Mouse (Mus musculus): ENCODE data around the gene Pappa. TPM values are rescaled to one million over a fixed set of nuclear protein-coding genes. Genes with fewer than 3 reads are reported as not detected.

The Pappa gene
- total RNA-seq, 2 experiments from 2014 or later = 0.36 to 0.61 TPM

DNA sequence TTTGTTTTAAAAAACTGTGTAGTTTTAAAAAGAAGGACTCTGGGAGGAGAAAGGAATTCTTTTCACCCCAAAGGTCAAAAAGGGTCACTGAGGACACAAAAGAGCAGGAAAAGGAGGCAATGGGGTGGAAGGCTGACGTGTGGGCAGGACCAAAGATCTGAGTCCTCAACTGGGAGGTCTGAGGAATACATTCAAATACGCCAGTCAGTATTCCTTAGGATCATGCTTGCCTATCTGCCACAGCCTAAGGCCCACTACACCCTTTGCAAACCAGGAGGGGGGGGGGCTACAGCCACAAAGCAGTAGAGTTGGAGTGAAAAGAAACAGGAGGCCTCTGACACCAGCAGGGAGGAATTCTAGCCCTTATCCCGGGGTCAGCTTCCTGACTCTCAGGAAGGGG, 121.5 kb downstream of the Pappa start:
- TF ChIP-seq CTCF (IDR thresholded peaks at IDR 0.05) = no peak
- intact Hi-C loops (cut with DNase I) = no loop called here

DNA sequence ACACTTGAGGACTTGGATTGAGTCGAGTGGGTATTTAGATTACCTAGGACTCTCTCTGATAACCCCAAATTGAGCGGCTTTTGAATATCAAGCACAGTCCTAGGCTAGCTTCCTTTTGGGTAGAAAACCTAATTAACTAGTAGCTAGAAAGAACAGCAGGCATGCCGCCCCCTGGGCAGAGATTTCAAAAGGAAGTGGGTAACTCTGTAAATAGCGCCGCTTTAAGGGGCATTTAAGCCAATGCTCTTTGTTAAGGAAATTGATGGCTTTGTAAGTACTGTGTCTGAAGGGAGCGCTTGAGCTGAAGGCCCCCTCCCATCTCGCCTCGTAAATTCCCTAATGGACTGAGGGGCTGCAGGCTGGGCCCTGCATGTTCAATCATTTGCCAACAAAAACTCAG, 128.2 kb downstream of the Pappa start:
- Histone ChIP-seq H3K27ac (no peak overlapping the region), H3K4me3 (no peak overlapping the region)
- TF ChIP-seq CTCF (IDR thresholded peaks at IDR 0.05) = no peak
- DNase-seq = no peak
- intact Hi-C loops (cut with DNase I) = no loop called here

More for the DNA sequence above, 121.5 kb downstream of the Pappa start:
- Histone ChIP-seq H3K4me3 (no peak overlapping the region), H3K27ac (no peak overlapping the region)
- DNase-seq = no peak

DNA sequence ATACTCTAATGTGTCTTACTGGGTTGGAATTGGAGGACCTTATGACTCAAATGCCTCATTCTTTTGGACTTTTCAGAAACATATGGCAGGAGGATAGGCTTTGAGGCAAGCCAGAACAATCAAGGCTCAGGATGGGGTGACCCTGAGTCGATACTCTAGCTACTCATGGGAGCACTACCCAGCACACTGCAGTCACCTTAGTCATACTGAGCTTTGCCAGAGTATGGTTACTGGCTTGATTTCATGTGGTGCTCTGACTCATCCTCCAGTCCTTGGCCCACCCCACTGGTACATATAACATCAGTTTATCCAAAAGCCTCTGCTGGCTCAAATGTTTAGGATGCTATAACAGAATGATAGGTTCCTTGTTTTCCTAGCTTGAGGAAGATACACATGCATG, 130.1 kb downstream of the Pappa start:
- no peak for DNase-seq
- no peak for TF ChIP-seq CTCF (IDR thresholded peaks at IDR 0.05)
- Histone ChIP-seq H3K4me3 (no peak overlapping the region), H3K27ac (no peak overlapping the region)
- intact Hi-C loops (cut with DNase I) = no loop called here

DNA sequence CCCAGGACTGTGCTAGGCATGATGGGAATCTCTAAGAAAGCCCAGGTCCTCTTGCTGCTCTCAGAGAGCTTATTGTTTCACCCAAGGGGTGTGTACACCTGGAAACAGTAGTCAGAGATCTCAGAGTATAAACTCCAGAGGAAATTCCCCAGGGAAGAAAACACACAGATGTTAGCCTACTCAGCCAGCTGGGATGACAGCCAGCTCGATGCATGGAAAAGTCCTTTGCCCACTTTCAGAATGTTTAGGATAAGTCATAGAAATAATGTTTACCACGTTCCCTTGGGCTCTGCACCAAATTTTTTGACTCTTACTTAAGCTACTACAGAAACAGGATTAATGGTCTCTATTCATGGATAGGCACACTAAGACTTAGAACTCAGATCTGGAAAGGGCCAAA, 143.1 kb downstream of the Pappa start:
- H3K4me3 ChIP-seq = no peak overlapping the region
- no peak for TF ChIP-seq CTCF (IDR thresholded peaks at IDR 0.05)
- intact Hi-C loops (cut with DNase I) = no loop called here
- H3K27ac ChIP-seq = no peak overlapping the region
- no peak for DNase-seq

DNA sequence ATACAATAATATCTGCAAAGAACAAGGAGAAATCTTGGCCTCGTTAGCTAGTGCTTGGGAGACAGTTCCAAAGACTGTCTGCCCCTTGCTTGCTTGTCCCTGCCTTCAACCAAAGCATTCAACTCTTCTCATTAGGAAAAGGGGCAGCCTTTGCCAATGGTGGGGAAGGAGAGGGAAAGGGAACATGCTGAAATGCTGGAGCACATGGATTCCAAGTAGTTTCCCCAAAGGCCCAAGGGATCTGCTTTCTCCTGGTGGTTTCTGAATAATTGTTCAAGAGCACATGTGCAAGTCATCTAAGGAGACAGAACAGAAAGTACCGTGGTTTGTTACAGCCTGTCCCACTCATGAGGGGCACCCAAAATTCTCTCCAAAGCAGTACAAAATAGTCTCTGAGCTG, 146.0 kb downstream of the Pappa start:
- TF ChIP-seq CTCF (IDR thresholded peaks at IDR 0.05) = no peak
- Histone ChIP-seq H3K27ac (no peak overlapping the region), H3K4me3 (no peak overlapping the region)
- intact Hi-C loops (cut with DNase I) = no loop called here
- DNase-seq = no peak

DNA sequence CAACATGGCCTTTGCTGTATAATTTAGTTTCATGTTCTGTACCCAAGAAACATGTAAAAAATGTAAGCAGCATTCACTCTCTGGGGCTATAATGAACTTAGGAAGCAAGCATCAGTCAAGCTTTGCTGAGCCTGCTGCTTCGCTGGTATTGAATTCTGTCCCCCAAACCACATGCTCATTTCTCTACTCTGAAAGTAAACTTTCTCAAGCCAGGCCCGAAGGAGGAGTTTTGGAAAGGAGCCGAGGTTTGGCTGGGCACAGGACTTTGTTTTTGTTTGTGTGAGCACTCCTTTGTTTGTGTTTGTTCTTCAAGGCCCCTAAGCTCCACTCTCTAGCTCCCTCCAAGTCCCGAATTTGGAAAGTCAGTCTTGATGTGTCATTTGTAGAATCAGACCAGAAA, 148.3 kb downstream of the Pappa start:
- Histone ChIP-seq H3K27ac (no peak overlapping the region), H3K4me3 (no peak overlapping the region)
- no peak for DNase-seq
- TF ChIP-seq CTCF (IDR thresholded peaks at IDR 0.05) = no peak
- intact Hi-C loops (cut with DNase I) = no loop called here

DNA sequence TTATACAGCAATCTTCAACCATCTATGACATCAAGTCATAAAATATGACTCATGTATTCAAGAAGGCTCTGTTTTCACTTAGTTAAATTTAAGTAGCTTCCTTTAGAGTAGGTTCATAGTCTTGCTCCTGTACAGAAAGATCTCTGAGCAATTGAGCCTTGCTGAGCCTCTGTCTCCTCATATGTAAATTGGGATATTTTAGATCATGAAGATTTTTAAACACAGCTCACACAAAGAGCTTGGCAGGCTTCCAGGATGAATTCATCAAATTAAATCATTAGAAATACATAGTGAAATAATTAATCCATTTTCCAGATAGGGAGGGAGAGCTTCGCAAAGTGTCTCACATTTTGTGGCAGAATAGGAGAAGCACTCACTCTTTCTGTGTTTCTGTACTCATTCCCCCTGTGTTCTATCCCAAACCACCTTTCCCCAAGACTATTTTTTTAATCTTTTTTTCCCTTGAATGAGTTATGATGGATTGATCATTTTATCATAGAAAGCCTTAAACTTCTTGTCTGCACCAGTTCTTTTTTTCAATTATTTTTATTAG, 149.4 kb downstream of the Pappa start:
- intact Hi-C loops (cut with DNase I) = no loop called here
- H3K4me3 ChIP-seq = no peak overlapping the region
- no peak for TF ChIP-seq CTCF (IDR thresholded peaks at IDR 0.05)
- H3K27ac ChIP-seq = no peak overlapping the region
- no peak for DNase-seq

DNA sequence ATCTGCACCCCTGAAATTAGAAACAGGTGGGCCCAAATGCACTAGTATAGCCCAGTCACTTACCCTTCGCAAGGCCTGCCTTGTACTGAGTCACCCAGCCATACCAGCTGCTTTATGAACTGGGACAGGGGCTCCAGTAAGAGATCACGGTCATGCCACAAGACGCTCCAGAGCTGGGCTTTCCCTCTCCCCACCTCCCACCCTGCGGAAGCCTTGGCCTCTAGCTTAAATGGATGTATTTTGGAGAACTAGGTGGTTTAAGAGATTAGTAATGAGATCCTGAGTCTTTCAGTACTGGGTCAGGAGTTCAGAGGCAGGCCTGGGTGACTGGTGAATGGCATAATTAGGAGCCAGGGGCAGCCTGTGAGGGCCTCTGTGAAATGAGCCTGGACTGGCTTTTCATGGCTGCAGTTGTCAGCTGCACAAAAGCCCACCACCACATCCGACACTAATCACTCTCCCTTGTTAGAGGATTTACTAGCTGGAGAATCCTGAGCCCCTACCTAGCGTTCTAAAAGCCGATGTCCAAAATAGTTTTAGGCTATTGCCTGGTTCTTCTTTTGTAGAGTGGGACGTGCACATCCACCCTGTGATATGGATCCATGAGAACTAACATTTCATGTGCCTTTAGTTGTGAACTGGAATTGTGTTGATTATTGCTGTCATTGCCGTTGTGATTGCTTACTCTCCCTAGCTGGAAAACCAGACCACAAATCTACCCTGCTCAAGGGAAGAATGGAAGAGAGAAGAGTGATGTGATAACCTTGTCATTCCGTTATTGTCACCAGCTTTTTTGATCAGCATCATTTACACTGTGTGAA, 154.7 kb downstream of the Pappa start:
- DNase-seq = no peak
- Histone ChIP-seq H3K27ac (no peak overlapping the region), H3K4me3 (no peak overlapping the region)
- intact Hi-C loops (cut with DNase I) = no loop called here
- TF ChIP-seq CTCF (IDR thresholded peaks at IDR 0.05) = no peak

DNA sequence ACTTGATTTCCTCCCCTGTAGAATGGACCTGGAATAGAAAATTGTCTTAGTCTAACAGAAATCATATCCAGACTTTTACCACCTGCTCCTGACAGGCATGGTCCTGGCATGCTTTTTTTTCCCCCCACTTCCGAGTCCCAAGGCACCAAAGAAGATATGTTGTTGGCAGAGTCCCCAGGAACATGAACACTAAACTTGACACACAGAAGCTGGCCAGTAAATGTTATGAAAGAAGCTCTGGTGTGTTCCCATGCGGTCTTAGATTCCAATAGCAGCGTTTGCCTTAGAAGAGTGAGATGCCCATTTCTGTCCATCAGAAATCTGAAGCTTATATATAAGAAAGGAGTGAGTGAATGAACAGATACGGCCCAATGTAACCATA, 155.3 kb downstream of the Pappa start:
- DNase-seq = no peak
- H3K27ac ChIP-seq = no peak overlapping the region
- no peak overlapping the region for H3K4me3 ChIP-seq
- no peak for TF ChIP-seq CTCF (IDR thresholded peaks at IDR 0.05)
- intact Hi-C loops (cut with DNase I) = no loop called here

DNA sequence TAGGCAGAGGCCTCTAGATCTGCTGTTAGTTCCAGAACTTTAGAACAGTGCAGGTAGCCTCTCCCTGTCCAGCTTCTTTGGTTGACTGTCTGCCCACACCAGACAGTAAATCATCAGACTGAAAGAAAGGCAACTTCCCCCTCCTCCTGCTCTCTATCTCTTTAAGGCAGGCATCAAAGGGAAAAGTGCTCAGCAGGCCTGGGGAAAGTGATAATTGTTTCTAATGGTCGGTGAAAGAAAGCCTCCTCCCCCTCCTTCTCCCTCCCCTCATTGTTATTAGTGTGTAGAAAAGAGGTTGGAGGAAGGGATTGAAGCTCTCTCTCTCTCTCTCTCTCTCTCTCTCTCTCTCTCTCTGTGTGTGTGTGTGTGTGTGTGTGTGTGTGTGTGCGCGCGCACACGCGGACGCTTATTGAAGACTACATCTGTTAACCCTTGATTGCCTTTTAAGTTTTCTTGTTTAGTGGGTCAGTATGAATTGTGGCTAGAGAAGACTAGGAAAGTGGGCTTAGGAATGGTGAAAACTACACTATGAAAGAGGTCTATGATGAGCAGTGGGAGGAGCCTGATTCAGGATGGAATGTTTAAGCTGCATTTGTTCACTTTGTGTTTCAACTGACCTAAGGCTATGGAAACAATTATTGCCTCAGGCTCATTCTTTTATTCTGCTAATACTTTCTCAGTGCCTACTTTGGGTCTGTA, 156.2 kb downstream of the Pappa start:
- H3K27ac ChIP-seq = no peak overlapping the region
- H3K4me3 ChIP-seq = no peak overlapping the region
- no peak for DNase-seq
- TF ChIP-seq CTCF (IDR thresholded peaks at IDR 0.05) = no peak
- intact Hi-C loops (cut with DNase I) = no loop called here

DNA sequence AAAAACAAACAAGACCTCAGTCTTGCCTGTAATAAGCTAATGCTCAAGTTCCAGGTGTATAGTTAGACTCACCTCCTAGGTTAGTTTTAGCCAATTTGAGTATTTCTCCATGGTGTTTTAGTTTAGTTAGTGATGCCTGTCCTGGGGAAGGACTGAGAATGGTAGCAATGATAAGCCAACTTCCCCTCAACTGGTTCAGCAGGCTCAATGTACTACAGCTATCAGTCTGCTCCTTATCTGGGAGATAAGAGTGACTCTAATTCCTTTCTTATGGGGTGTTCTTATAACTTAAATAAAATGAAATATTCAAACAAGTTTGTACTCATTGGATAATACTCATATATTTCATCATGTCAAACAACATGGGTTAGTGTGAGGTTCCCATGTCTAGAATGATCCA, 156.9 kb downstream of the Pappa start:
- no peak overlapping the region for H3K27ac ChIP-seq
- no peak overlapping the region for H3K4me3 ChIP-seq
- no peak for TF ChIP-seq CTCF (IDR thresholded peaks at IDR 0.05)
- intact Hi-C loops (cut with DNase I) = no loop called here
- no peak for DNase-seq

DNA sequence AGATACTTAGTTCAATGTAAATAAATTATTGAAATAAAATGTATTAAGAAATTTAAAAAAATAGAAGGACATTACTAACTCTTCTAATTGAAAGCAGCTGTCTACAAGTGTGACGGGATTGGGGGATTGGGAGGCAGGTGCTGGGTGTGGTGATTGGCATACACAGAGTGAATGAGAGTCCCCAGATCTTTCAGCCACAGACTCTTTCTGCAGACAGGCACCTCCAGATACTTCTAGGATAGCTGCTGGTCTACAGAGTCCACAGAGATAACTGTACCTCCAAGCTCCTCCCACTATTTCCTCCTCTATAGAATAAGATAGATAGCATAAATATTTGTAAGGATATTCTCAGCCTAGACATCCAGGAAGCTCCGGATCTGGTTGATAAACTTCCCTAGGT, 159.6 kb downstream of the Pappa start:
- intact Hi-C loops (cut with DNase I) = no loop called here
- H3K27ac ChIP-seq = no peak overlapping the region
- no peak for TF ChIP-seq CTCF (IDR thresholded peaks at IDR 0.05)
- no peak overlapping the region for H3K4me3 ChIP-seq
- DNase-seq = no peak

DNA sequence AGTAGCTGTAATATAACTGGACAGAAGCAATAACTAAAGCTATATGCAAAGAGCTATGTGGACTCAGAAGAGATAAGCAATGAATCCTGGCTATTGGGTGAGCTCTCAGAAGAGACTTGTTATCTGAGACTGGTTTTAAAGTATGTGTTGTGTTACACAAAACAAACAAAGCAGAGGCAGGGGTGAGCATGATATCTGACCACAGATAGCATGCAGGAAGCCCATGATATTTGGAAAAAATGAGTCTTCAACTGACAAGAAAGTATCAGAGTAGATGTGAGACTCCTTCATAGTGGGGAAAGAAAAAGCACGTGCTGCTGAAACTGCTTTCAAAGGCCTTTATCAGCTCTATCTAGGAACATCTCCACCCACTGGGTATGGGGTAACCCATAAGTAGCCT, 161.2 kb downstream of the Pappa start:
- intact Hi-C loops (cut with DNase I) = no loop called here
- H3K4me3 ChIP-seq = no peak overlapping the region
- no peak for TF ChIP-seq CTCF (IDR thresholded peaks at IDR 0.05)
- no peak overlapping the region for H3K27ac ChIP-seq
- no peak for DNase-seq

Data from gastrocnemius, adult 2 months (tissue).